In the genomic region with DNA sequence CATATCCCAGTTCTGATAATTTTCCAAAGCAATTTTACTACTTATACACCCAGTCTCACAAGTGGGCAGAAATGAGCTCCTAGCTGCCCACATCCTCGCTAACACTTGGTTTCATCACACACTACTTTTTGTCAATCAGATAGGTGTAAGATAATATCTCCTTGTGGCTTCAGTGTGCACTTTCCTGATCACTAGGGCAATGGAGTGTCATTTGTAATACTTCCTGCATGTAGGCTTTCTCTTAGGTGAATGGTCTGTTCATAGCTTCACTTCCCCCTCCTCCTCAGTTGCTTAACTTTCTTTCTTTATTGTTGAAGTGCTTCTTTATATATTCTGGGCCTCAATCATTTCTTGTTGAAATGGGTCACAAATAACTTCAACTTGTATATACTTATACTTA, we compare ENCODE assay signal across 1 mouse cellular context.
TF ChIP-seq lines count a peak whose summit lies in the region.

No protein-coding gene starts in this region.

TF ChIP-seq in CH12.LX, 34 proteins besides CTCF, POLR2A, EP300 and RAD21 (continued from another document):
- TF ChIP-seq USF2 (conservative IDR thresholded peaks at IDR 0.05; ENCODE audit: low read depth, low read length): no peak
- no peak for TF ChIP-seq BHLHE40 (IDR thresholded peaks at IDR 0.05; ENCODE audit: low read depth, low read length)
- TF ChIP-seq KAT2A (IDR thresholded peaks at IDR 0.05; ENCODE audit: insufficient replicate concordance, low read length): no peak
- no peak for TF ChIP-seq MAZ (IDR thresholded peaks at IDR 0.05; ENCODE audit: low read depth, low read length)
- no peak for TF ChIP-seq ELF1 (IDR thresholded peaks at IDR 0.05; ENCODE audit: low read depth, low read length)
- TF ChIP-seq NRF1 (IDR thresholded peaks at IDR 0.05; ENCODE audit: low read depth, low read length): no peak
- TF ChIP-seq MXI1 (IDR thresholded peaks at IDR 0.05; ENCODE audit: low read depth, low read length): no peak
